Mouse (Mus musculus): Measurements from ENCODE around the gene Gm20388. TPM values are rescaled to one million over a fixed set of nuclear protein-coding genes. Genes with fewer than 3 reads are reported as not detected.

The Gm20388 gene
- polyA plus RNA-seq, 1 experiment from 2014 or later: not detected

- Histone ChIP-seq H3K36me3 (ENCODE audit: control insufficient read depth, insufficient read depth) (peaks cover 21% of the 10 kb centered on the region), H3K4me3 (ENCODE audit: low read depth, low read length) (no peak overlapping the region), H3K9ac (ENCODE audit: low read depth, low read length) (no peak overlapping the region), H3K4me1 (replicated peaks; ENCODE audit: control insufficient read depth, insufficient read depth, low read length) (no peaks in the 10 kb centered on the region), H3K4me2 (replicated peaks; ENCODE audit: low read depth) (no peak overlapping the region), H3K27ac (ENCODE audit: low read depth, low read length) (no peak overlapping the region), H3K9me3 (ENCODE audit: control insufficient read depth) (no peaks in the 10 kb centered on the region), H3K27me3 (replicated peaks; ENCODE audit: control insufficient read depth, insufficient read depth, low read length) (no peaks in the 10 kb centered on the region)
- ATAC-seq: no peak
- WGBS: 71% methylated on average over 15 of the region's 15 CpGs
- TF ChIP-seq CTCF (IDR thresholded peaks at IDR 0.05; ENCODE audit: low read depth): no peak
Measured at GRCm38 (mm10) chr8:121889810-121890785, 1979.5 kb downstream of the Gm20388 start.

GRCm38 (mm10) chr8:121892875-121893274 is 1982.2 kb downstream of the Gm20388 start:
- Histone ChIP-seq H3K27me3 (replicated peaks; ENCODE audit: control insufficient read depth, insufficient read depth, low read length) (no peaks in the 10 kb centered on the region), H3K4me1 (replicated peaks; ENCODE audit: control insufficient read depth, insufficient read depth, low read length) (0 out of 2 replicates have a peak, but pooled peaks cover 5% of the 10 kb centered on the region), H3K9me3 (ENCODE audit: control insufficient read depth) (no peaks in the 10 kb centered on the region), H3K27ac (ENCODE audit: low read depth, low read length) (no peak overlapping the region), H3K4me3 (ENCODE audit: low read depth, low read length) (no peak overlapping the region), H3K9ac (ENCODE audit: low read depth, low read length) (no peak overlapping the region), H3K4me2 (replicated peaks; ENCODE audit: low read depth) (no peak overlapping the region), H3K36me3 (ENCODE audit: control insufficient read depth, insufficient read depth) (no peaks in the 10 kb centered on the region; the same call in none of the 2 replicates)
- ATAC-seq: no peak
- WGBS: 83% methylated on average over 5 of the region's 5 CpGs
- no peak for TF ChIP-seq CTCF (IDR thresholded peaks at IDR 0.05; ENCODE audit: low read depth)

- ATAC-seq: no peak
- Histone ChIP-seq H3K27ac (ENCODE audit: low read depth, low read length) (0 out of 2 replicates have a peak overlapping the region, but pooled peaks have one; percentile 94), H3K9ac (ENCODE audit: low read depth, low read length) (no peak overlapping the region), H3K4me3 (ENCODE audit: low read depth, low read length) (no peak overlapping the region), H3K4me1 (replicated peaks; ENCODE audit: control insufficient read depth, insufficient read depth, low read length) (peaks cover 16% of the 10 kb centered on the region), H3K36me3 (ENCODE audit: control insufficient read depth, insufficient read depth) (no peaks in the 10 kb centered on the region; the same call in 1 of the 2 replicates), H3K27me3 (replicated peaks; ENCODE audit: control insufficient read depth, insufficient read depth, low read length) (no peaks in the 10 kb centered on the region), H3K9me3 (ENCODE audit: control insufficient read depth) (no peaks in the 10 kb centered on the region), H3K4me2 (replicated peaks; ENCODE audit: low read depth) (no peak overlapping the region)
- WGBS: 63% methylated on average over 7 of the region's 7 CpGs
- no peak for TF ChIP-seq CTCF (IDR thresholded peaks at IDR 0.05; ENCODE audit: low read depth)
Measured at GRCm38 (mm10) chr8:121895910-121896309, 1985.3 kb downstream of the Gm20388 start.

GRCm38 (mm10) chr8:121896476-121897145 is 1986.0 kb downstream of the Gm20388 start:
- H3K4me1 ChIP-seq (replicated peaks; ENCODE audit: control insufficient read depth, insufficient read depth, low read length): peaks cover 16% of the 10 kb centered on the region
- no peaks in the 10 kb centered on the region for H3K27me3 ChIP-seq (replicated peaks; ENCODE audit: control insufficient read depth, insufficient read depth, low read length)
- H3K27ac ChIP-seq (ENCODE audit: low read depth, low read length): peak overlapping the region; percentile 94; the same call in 1 of the 2 replicates
- H3K4me3 ChIP-seq (ENCODE audit: low read depth, low read length): no peak overlapping the region
- H3K36me3 ChIP-seq (ENCODE audit: control insufficient read depth, insufficient read depth): no peaks in the 10 kb centered on the region
- TF ChIP-seq CTCF (IDR thresholded peaks at IDR 0.05; ENCODE audit: low read depth): no peak
- no peaks in the 10 kb centered on the region for H3K9me3 ChIP-seq (ENCODE audit: control insufficient read depth)
- ATAC-seq: no peak
- 35% methylated on average over 12 of the region's 12 CpGs for WGBS
- H3K4me2 ChIP-seq (replicated peaks; ENCODE audit: low read depth): peak overlapping the region; percentile 57
- no peak overlapping the region; the same call in 1 of the 2 replicates for H3K9ac ChIP-seq (ENCODE audit: low read depth, low read length)

- Histone ChIP-seq H3K4me3 (ENCODE audit: low read depth, low read length) (no peak overlapping the region), H3K27me3 (replicated peaks; ENCODE audit: control insufficient read depth, insufficient read depth, low read length) (no peaks in the 10 kb centered on the region), H3K9me3 (ENCODE audit: control insufficient read depth) (no peaks in the 10 kb centered on the region), H3K27ac (ENCODE audit: low read depth, low read length) (peak overlapping the region; percentile 94), H3K9ac (ENCODE audit: low read depth, low read length) (0 out of 2 replicates have a peak overlapping the region, but pooled peaks have one; percentile 26), H3K4me1 (replicated peaks; ENCODE audit: control insufficient read depth, insufficient read depth, low read length) (peaks cover 16% of the 10 kb centered on the region), H3K4me2 (replicated peaks; ENCODE audit: low read depth) (peak overlapping the region; percentile 57), H3K36me3 (ENCODE audit: control insufficient read depth, insufficient read depth) (no peaks in the 10 kb centered on the region)
- WGBS: 45% methylated on average over 9 of the region's 9 CpGs
- no peak for ATAC-seq
- no peak for TF ChIP-seq CTCF (IDR thresholded peaks at IDR 0.05; ENCODE audit: low read depth)
Measured at GRCm38 (mm10) chr8:121897205-121897604, 1986.6 kb downstream of the Gm20388 start.

DNA sequence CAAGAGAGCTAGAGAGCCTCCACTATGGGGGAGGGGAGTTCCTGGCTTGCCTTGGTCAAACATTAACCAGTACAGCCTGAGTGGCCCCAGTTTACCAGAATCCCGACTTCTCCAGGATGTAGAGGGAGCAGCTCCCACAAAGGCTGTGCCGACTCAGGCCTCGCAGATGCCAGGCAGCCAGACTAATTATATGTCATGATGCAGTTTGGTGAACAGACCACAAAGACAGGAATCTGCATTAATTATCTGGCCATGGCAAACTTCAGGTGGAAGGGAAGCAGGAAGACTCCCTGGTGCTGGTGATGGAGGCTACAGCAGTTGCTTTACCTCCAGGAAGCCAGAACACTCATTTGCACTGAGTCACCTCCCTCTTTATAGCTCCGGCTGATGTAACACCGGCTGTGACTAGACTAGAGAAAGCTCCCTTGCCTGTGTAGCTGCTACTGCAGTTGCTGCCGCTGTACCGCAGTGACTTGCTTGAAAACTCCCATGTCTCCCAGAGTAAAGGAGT is 1987.3 kb downstream of the Gm20388 start:
- WGBS: 13% methylated on average over 7 of the region's 7 CpGs
- H3K4me1 ChIP-seq (replicated peaks; ENCODE audit: control insufficient read depth, insufficient read depth, low read length): peaks cover 16% of the 10 kb centered on the region
- ATAC-seq: peak; percentile 80
- peak overlapping the region; percentile 57 for H3K4me2 ChIP-seq (replicated peaks; ENCODE audit: low read depth)
- no peak for TF ChIP-seq CTCF (IDR thresholded peaks at IDR 0.05; ENCODE audit: low read depth)
- H3K27me3 ChIP-seq (replicated peaks; ENCODE audit: control insufficient read depth, insufficient read depth, low read length): no peaks in the 10 kb centered on the region
- no peaks in the 10 kb centered on the region for H3K36me3 ChIP-seq (ENCODE audit: control insufficient read depth, insufficient read depth)
- peak overlapping the region; percentile 14; the same call in 1 of the 2 replicates for H3K4me3 ChIP-seq (ENCODE audit: low read depth, low read length)
- peak overlapping the region; percentile 94 for H3K27ac ChIP-seq (ENCODE audit: low read depth, low read length)
- no peaks in the 10 kb centered on the region for H3K9me3 ChIP-seq (ENCODE audit: control insufficient read depth)
- H3K9ac ChIP-seq (ENCODE audit: low read depth, low read length): 0 out of 2 replicates have a peak overlapping the region, but pooled peaks have one; percentile 26
